Mouse (Mus musculus): ENCODE measurements around the gene Akr1c6. TPM values are rescaled to one million over a fixed set of nuclear protein-coding genes. Genes with fewer than 3 reads are reported as not detected.

Akr1c6 gene
- polyA plus RNA-seq, 1 experiment from 2014 or later: not detected

GRCm38 (mm10) chr13:4428558-4428957 lies 5.5 kb upstream of the Akr1c6 start:
- Histone ChIP-seq H3K9me3 (ENCODE audit: control insufficient read depth, low read length) (no peaks in the 10 kb centered on the region), H3K36me3 (ENCODE audit: control insufficient read depth, insufficient read depth, low read length) (no peaks in the 10 kb centered on the region), H3K4me3 (ENCODE audit: low read depth, low read length) (no peak overlapping the region), H3K27ac (replicated peaks; ENCODE audit: low read depth, low read length) (no peak overlapping the region), H3K4me2 (ENCODE audit: low read depth, low read length) (no peak overlapping the region), H3K27me3 (replicated peaks; ENCODE audit: control insufficient read depth, insufficient read depth, low read length) (no peaks in the 10 kb centered on the region), H3K9ac (ENCODE audit: low read depth, low read length) (no peak overlapping the region), H3K4me1 (ENCODE audit: control insufficient read depth, insufficient read depth, low read length) (no peaks in the 10 kb centered on the region)
- WGBS: 96% methylated on average over 2 of the region's 2 CpGs
- DNase-seq (ENCODE audit: low spot score): no peak
- no peak for ATAC-seq (ENCODE audit: low read depth)

GRCm38 (mm10) chr13:4429034-4429433 lies 5.1 kb upstream of the Akr1c6 start:
- H3K9ac ChIP-seq (ENCODE audit: low read depth, low read length): no peak overlapping the region
- ATAC-seq (ENCODE audit: low read depth): no peak
- H3K9me3 ChIP-seq (ENCODE audit: control insufficient read depth, low read length): no peaks in the 10 kb centered on the region
- no peaks in the 10 kb centered on the region for H3K27me3 ChIP-seq (replicated peaks; ENCODE audit: control insufficient read depth, insufficient read depth, low read length)
- no peak overlapping the region for H3K4me3 ChIP-seq (ENCODE audit: low read depth, low read length)
- no peak overlapping the region for H3K27ac ChIP-seq (replicated peaks; ENCODE audit: low read depth, low read length)
- 73% methylated on average over 2 of the region's 2 CpGs for WGBS
- DNase-seq (ENCODE audit: low spot score): no peak
- H3K4me1 ChIP-seq (ENCODE audit: control insufficient read depth, insufficient read depth, low read length): no peaks in the 10 kb centered on the region
- no peak overlapping the region for H3K4me2 ChIP-seq (ENCODE audit: low read depth, low read length)
- H3K36me3 ChIP-seq (ENCODE audit: control insufficient read depth, insufficient read depth, low read length): no peaks in the 10 kb centered on the region

GRCm38 (mm10) chr13:4431129-4431528 lies 3.0 kb upstream of the Akr1c6 start:
- no peaks in the 10 kb centered on the region for H3K4me1 ChIP-seq (ENCODE audit: control insufficient read depth, insufficient read depth, low read length)
- H3K4me3 ChIP-seq (ENCODE audit: low read depth, low read length): no peak overlapping the region
- H3K9me3 ChIP-seq (ENCODE audit: control insufficient read depth, low read length): no peaks in the 10 kb centered on the region
- H3K27me3 ChIP-seq (replicated peaks; ENCODE audit: control insufficient read depth, insufficient read depth, low read length): no peaks in the 10 kb centered on the region
- ATAC-seq (ENCODE audit: low read depth): no peak
- H3K27ac ChIP-seq (replicated peaks; ENCODE audit: low read depth, low read length): no peak overlapping the region
- H3K9ac ChIP-seq (ENCODE audit: low read depth, low read length): no peak overlapping the region
- no peak overlapping the region for H3K4me2 ChIP-seq (ENCODE audit: low read depth, low read length)
- 83% methylated on average over 1 of the region's 1 CpGs for WGBS
- no peak for DNase-seq (ENCODE audit: low spot score)
- H3K36me3 ChIP-seq (ENCODE audit: control insufficient read depth, insufficient read depth, low read length): no peaks in the 10 kb centered on the region

GRCm38 (mm10) chr13:4465641-4466040 lies 31.5 kb downstream of the Akr1c6 start:
- ATAC-seq (ENCODE audit: low read depth): no peak
- Histone ChIP-seq H3K4me3 (ENCODE audit: low read depth, low read length) (no peak overlapping the region), H3K27ac (replicated peaks; ENCODE audit: low read depth, low read length) (no peak overlapping the region), H3K9ac (ENCODE audit: low read depth, low read length) (no peak overlapping the region), H3K27me3 (replicated peaks; ENCODE audit: control insufficient read depth, insufficient read depth, low read length) (no peaks in the 10 kb centered on the region), H3K36me3 (ENCODE audit: control insufficient read depth, insufficient read depth, low read length) (no peaks in the 10 kb centered on the region), H3K9me3 (ENCODE audit: control insufficient read depth, low read length) (no peaks in the 10 kb centered on the region), H3K4me2 (ENCODE audit: low read depth, low read length) (no peak overlapping the region), H3K4me1 (ENCODE audit: control insufficient read depth, insufficient read depth, low read length) (no peaks in the 10 kb centered on the region)
- 88% methylated on average over 2 of the region's 2 CpGs for WGBS
- no peak for DNase-seq (ENCODE audit: low spot score)

GRCm38 (mm10) chr13:4467896-4468295 lies 33.8 kb downstream of the Akr1c6 start:
- Histone ChIP-seq H3K9ac (ENCODE audit: low read depth, low read length) (no peak overlapping the region), H3K27me3 (replicated peaks; ENCODE audit: control insufficient read depth, insufficient read depth, low read length) (no peaks in the 10 kb centered on the region), H3K4me2 (ENCODE audit: low read depth, low read length) (no peak overlapping the region), H3K4me3 (ENCODE audit: low read depth, low read length) (no peak overlapping the region), H3K9me3 (ENCODE audit: control insufficient read depth, low read length) (no peaks in the 10 kb centered on the region), H3K27ac (replicated peaks; ENCODE audit: low read depth, low read length) (no peak overlapping the region), H3K4me1 (ENCODE audit: control insufficient read depth, insufficient read depth, low read length) (no peaks in the 10 kb centered on the region), H3K36me3 (ENCODE audit: control insufficient read depth, insufficient read depth, low read length) (no peaks in the 10 kb centered on the region)
- WGBS: 76% methylated on average over 1 of the region's 1 CpGs
- DNase-seq (ENCODE audit: low spot score): no peak
- ATAC-seq (ENCODE audit: low read depth): no peak

Other genes starting within 250 kb of the Akr1c6 start
- gene Akr1c13, start 243.2 kb upstream of the Akr1c6 start, polyA plus RNA-seq (2014; fragmentation: Nextera tagmentation; extraction: Ambion mirVana): 2.0 and 2.5 TPM in 2 replicates
- 0.40 and 0.90 TPM in 2 replicates for gene Akr1c19, start 205.6 kb upstream of the Akr1c6 start, polyA plus RNA-seq (2014; fragmentation: Nextera tagmentation; extraction: Ambion mirVana)
- 0.18 and 0.28 TPM in 2 replicates for gene Akr1c12, start 154.9 kb upstream of the Akr1c6 start, polyA plus RNA-seq (2014; fragmentation: Nextera tagmentation; extraction: Ambion mirVana)
- gene Akr1c20, start 89.0 kb downstream of the Akr1c6 start, polyA plus RNA-seq (2014; fragmentation: Nextera tagmentation; extraction: Ambion mirVana): not detected in 2 replicates
- 0.29 TPM in 1 of 2 replicates, not detected in the other for gene Akr1c21, start 139.8 kb downstream of the Akr1c6 start, polyA plus RNA-seq (2014; fragmentation: Nextera tagmentation; extraction: Ambion mirVana)
- gene Akr1e1, start 174.9 kb downstream of the Akr1c6 start, polyA plus RNA-seq (2014; fragmentation: Nextera tagmentation; extraction: Ambion mirVana): 38.5 and 41.6 TPM in 2 replicates